Mouse (Mus musculus) monocyte, adult 59 days (primary cell): ENCODE data around the gene Nova1. TPM values are rescaled to one million over a fixed set of nuclear protein-coding genes. Genes with fewer than 3 reads are reported as not detected.

Source experiments
- total RNA-seq, 2 experiments: library from RNA; stranded (reverse); gene quantifications; one replicate each; pipeline ENCODE4 v1.2.4; 2023

Gene Nova1
- total RNA-seq = not detected

GRCm38 (mm10) chr12:46818856-46819347 lies at the start of gene Nova1:
TSS of gene Nova1 (minus strand) at chr12:46818929.

